Mouse (Mus musculus) megakaryocyte-erythroid progenitor cell, adult 5-6 weeks (primary cell): ENCODE data around the gene Zfp385a. TPM values are rescaled to one million over a fixed set of nuclear protein-coding genes. Genes with fewer than 3 reads are reported as not detected.
A peak's percentile ranks its signal among the peaks of the same experiment; 100 is the strongest.
"Not testable (repeated sequence)": the region's sequence is repeated elsewhere in the genome, so short reads cannot be mapped to it uniquely, and the experiment has no call there.

Experiments used
- ATAC-seq: replicated peaks from 2 replicates; pipeline ENCODE4 v1.8.0; 2016; ENCODE audit warnings: mild to moderate bottlenecking, inconsistent platforms; ENCODE audit not compliant: severe bottlenecking, poor library complexity, low FRiP score, low TSS enrichment
- total RNA-seq, 2 experiments: library from RNA; stranded (forward) in 1 of 2; stranded (reverse) in 1 of 2; fragments of 200-1000, 215-1000 nt in 1 of 2; fragments of >200 nt in 1 of 2; fragmentation: Nextera tagmentation in 1 of 2; gene quantifications; 2 replicates each; pipeline ENCODE4 v1.2.3; 2014 to 2017

Gene Zfp385a
- total RNA-seq, 2 experiments from 2014 or later, result 2.1 to 23.4 TPM

DNA sequence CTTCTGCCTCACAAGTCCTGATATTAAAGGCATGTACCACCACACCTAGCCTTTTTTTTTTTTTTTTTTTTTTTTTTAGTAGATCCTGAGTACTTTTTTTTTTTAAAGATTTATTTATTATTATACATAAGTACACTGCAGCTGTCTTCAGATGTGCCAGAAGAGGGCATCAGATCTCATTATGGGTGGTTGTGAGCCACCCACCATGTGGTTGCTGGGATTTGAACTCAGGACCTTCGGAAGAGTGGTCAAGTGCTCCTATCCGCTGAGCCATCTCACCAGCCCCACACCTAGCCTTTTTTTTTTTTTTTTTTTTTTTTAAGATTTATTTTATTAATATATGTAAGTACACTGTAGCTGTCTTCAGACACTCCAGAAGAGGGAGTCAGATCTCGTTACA is 64.0 kb downstream of the Zfp385a start:
- not testable (repeated sequence) for ATAC-seq

DNA sequence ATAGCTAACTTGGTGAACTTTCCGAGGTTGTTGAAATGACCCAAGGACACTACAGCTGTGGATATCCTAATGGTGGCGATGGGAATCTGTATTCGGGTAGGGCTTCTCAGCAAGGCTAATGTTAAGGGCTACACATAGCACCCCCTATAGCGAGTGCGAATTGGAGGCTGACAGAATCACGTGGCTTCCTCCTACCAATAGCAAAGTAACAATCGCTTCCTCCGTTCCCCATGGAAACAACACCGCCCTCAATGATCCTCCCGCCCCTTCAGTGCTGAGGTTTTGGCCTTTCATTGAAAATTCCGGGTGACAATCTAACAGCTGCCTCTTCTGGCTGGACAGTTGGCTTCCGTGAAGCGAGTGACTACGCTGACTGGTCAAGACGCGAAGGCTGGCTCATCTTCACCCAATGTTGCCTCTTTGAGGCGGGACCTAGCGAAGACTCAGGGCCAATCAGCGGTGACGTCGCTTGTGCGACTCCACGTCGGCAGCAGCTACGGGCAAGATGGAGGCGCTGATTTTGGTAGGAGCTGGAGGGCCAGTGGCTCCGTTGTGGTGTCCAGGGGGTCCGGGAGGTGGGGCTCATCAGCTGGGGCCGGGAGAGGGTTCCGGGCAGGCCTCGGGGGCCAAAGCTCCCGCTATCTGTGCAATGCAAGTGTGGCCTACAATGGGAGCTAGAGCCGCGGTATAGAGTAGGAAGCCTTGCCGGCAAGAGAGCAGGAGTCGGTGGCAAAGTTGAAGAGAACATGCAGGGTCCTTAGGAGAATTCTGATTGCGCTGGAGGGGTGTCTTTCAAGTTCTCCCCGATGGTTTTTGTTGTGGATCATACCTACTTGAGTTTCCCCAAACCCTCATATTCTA is 67.2 kb downstream of the Zfp385a start, which contains the start of gene Copz1:
Gene Copz1, plus strand, starts transcription at position 296 of the 861 bp plus-strand sequence.
- peak; percentile 99 for ATAC-seq

DNA sequence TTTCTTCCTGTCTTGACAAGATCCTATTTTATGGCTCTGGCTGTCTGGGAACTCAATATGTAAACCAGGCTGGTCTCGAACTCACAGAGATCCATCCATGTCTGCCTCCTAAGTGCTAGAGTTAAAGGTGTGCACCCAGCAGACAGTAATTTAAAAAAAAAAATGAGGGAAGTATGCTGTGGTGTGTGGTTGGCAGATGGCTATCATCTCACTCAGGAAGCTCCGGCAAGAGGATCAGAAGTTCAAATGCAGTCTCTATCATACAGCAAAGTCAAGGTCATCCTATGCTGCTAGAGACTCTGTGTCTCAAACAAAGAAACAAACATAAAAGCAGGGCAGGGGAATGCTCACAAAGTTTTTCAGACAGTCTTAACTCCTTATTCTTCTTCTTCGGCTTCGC is 71.0 kb downstream of the Zfp385a start:
- no peak for ATAC-seq

DNA sequence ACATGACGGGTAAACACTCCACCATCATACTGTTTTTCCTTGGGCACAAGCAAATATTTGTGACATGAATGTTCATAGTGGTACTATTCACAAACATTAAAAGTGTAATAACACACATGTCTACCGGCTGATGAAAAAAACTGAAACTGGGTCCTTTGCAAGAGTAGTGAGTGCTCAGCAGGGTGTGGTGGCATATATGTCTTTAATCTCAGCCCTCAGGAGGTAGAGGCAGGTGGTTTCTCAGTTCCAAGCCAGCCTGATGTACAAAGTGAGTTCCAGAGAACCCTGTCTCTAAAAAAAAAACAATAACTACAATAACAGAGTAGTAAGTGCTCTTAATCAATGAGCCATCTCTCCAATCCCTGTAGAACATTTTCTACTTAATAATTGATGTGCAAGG is 75.1 kb downstream of the Zfp385a start:
- no peak for ATAC-seq

Other genes with a start within 250 kb of the Zfp385a start
- 3.6 and 5.9 TPM in 2 replicates for gene Smug1, start 173.0 kb downstream of the Zfp385a start, total RNA-seq (2014; fragmentation: Nextera tagmentation)
- gene Smug1, start 173.0 kb downstream of the Zfp385a start, total RNA-seq (2017), result 2.2 and 4.2 TPM in 2 replicates
- 151 and 165 TPM in 2 replicates for gene Cbx5, start 100.3 kb downstream of the Zfp385a start, total RNA-seq (2014; fragmentation: Nextera tagmentation)
- gene Cbx5, start 100.3 kb downstream of the Zfp385a start, total RNA-seq (2017), result 183 and 300 TPM in 2 replicates
- gene Hnrnpa1, start 99.7 kb downstream of the Zfp385a start, total RNA-seq (2014; fragmentation: Nextera tagmentation), result 845 and 937 TPM in 2 replicates
- 2,161 and 2,727 TPM in 2 replicates for gene Hnrnpa1, start 99.7 kb downstream of the Zfp385a start, total RNA-seq (2017)
- 145 and 147 TPM in 2 replicates for gene Nfe2, start 81.7 kb downstream of the Zfp385a start, total RNA-seq (2014; fragmentation: Nextera tagmentation)
- gene Nfe2, start 81.7 kb downstream of the Zfp385a start, total RNA-seq (2017), result 124 and 142 TPM in 2 replicates
- 218 and 249 TPM in 2 replicates for gene Copz1, start 67.4 kb downstream of the Zfp385a start, total RNA-seq (2014; fragmentation: Nextera tagmentation)
- 53.9 and 91.2 TPM in 2 replicates for gene Copz1, start 67.4 kb downstream of the Zfp385a start, total RNA-seq (2017)
- gene Gpr84, start 29.5 kb downstream of the Zfp385a start, total RNA-seq (2014; fragmentation: Nextera tagmentation), result 0.49 TPM in 1 of 2 replicates, not detected in the other
- 0.34 and 1.3 TPM in 2 replicates for gene Gpr84, start 29.5 kb downstream of the Zfp385a start, total RNA-seq (2017)
- gene Itga5, start 26.7 kb upstream of the Zfp385a start, total RNA-seq (2014; fragmentation: Nextera tagmentation), result 51.5 and 56.4 TPM in 2 replicates
- 11.5 and 11.8 TPM in 2 replicates for gene Itga5, start 26.7 kb upstream of the Zfp385a start, total RNA-seq (2017)
- not detected in 2 replicates for gene Gtsf1, start 90.4 kb upstream of the Zfp385a start, total RNA-seq (2014; fragmentation: Nextera tagmentation)
- gene Gtsf1, start 90.4 kb upstream of the Zfp385a start, total RNA-seq (2017), result not detected in 2 replicates
- gene Gtsf2, start 108.4 kb upstream of the Zfp385a start, total RNA-seq (2014; fragmentation: Nextera tagmentation), result not detected in 2 replicates
- not detected in 2 replicates for gene Gtsf2, start 108.4 kb upstream of the Zfp385a start, total RNA-seq (2017)
- gene Nckap1l, start 113.7 kb upstream of the Zfp385a start, total RNA-seq (2014; fragmentation: Nextera tagmentation), result 40.1 and 49.9 TPM in 2 replicates
- gene Nckap1l, start 113.7 kb upstream of the Zfp385a start, total RNA-seq (2017), result 60.4 and 61.3 TPM in 2 replicates
- gene Pde1b, start 162.9 kb upstream of the Zfp385a start, total RNA-seq (2014; fragmentation: Nextera tagmentation), result 3.6 and 5.8 TPM in 2 replicates
- gene Pde1b, start 162.9 kb upstream of the Zfp385a start, total RNA-seq (2017), result 1.3 and 1.5 TPM in 2 replicates
- gene Ppp1r1a, start 197.9 kb upstream of the Zfp385a start, total RNA-seq (2014; fragmentation: Nextera tagmentation), result not detected in 2 replicates
- gene Ppp1r1a, start 197.9 kb upstream of the Zfp385a start, total RNA-seq (2017), result not detected in 2 replicates
- not detected in 2 replicates for gene Glycam1, start 225.0 kb upstream of the Zfp385a start, total RNA-seq (2014; fragmentation: Nextera tagmentation)
- not detected in 2 replicates for gene Glycam1, start 225.0 kb upstream of the Zfp385a start, total RNA-seq (2017)